Mouse (Mus musculus): Measurements from ENCODE around the gene Gm21789. TPM values are rescaled to one million over a fixed set of nuclear protein-coding genes. Genes with fewer than 3 reads are reported as not detected.

Gene Gm21789
- not detected for polyA plus RNA-seq (2017; shearing (Covaris generic))

GRCm38 (mm10) chrX:32941468-32941867, at the start of gene Gm21789:
Gene Gm21789, plus strand, starts transcription at chrX:32941768.

GRCm38 (mm10) chrX:32894325-32894724, 47.2 kb upstream of the Gm21789 start, which contains the start of gene Btbd35f30:
Gene Btbd35f30, plus strand, starts transcription at chrX:32894625.

GRCm38 (mm10) chrX:32973597-32973996, 32.0 kb downstream of the Gm21789 start, which contains the start of gene Btbd35f5:
Gene Btbd35f5, plus strand, starts transcription at chrX:32973897.

Other genes starting within 250 kb of the Gm21789 start
- not detected for gene Btbd35f21, start 215.7 kb upstream of the Gm21789 start, polyA plus RNA-seq (2017; shearing (Covaris generic))
- not detected for gene Btbd35f30, start 47.1 kb upstream of the Gm21789 start, polyA plus RNA-seq (2017; shearing (Covaris generic))
- not detected for gene Btbd35f5, start 32.1 kb downstream of the Gm21789 start, polyA plus RNA-seq (2017; shearing (Covaris generic))

Measured in activated CD4-positive, CD25-positive, alpha-beta regulatory T cell, adult 9 weeks (primary cell).